Mouse (Mus musculus): ENCODE data around the gene Ppard. TPM values are rescaled to one million over a fixed set of nuclear protein-coding genes. Genes with fewer than 3 reads are reported as not detected.
A peak's percentile ranks its signal among the peaks of the same experiment; 100 is the strongest.
"Not testable (repeated sequence)": the region's sequence is repeated elsewhere in the genome, so short reads cannot be mapped to it uniquely, and the experiment has no call there.

Ppard gene
- polyA plus RNA-seq, 1 experiment from 2014 or later = 1.6 TPM

GRCm38 (mm10) chr17:28217721-28218649, 14.5 kb upstream of the Ppard start:
- no peak overlapping the region for H3K4me2 ChIP-seq (ENCODE audit: low read length)

GRCm38 (mm10) chr17:28222463-28222862, 10.0 kb upstream of the Ppard start:
- H3K27ac ChIP-seq (ENCODE audit: low read length); H3K27me3 ChIP-seq (ENCODE audit: control insufficient read depth, insufficient read depth, low read depth, low read length); H3K4me2 ChIP-seq (ENCODE audit: low read length); H3K9ac ChIP-seq (ENCODE audit: low read depth, low read length); H3K4me3 ChIP-seq (ENCODE audit: low read depth, low read length); ATAC-seq; H3K9me3 ChIP-seq (replicated peaks; ENCODE audit: control insufficient read depth, low read length, poor library complexity, severe bottlenecking); H3K4me1 ChIP-seq (ENCODE audit: control insufficient read depth, insufficient read depth, low read length); H3K36me3 ChIP-seq (ENCODE audit: control insufficient read depth, insufficient read depth, low read length): not testable (repeated sequence)
- WGBS = 94% methylated on average over 10 of the region's 10 CpGs

More at GRCm38 (mm10) chr17:28217721-28218649, 14.5 kb upstream of the Ppard start:
- no peak overlapping the region for H3K9ac ChIP-seq (ENCODE audit: low read depth, low read length)
- ATAC-seq = no peak
- H3K9me3 ChIP-seq (replicated peaks; ENCODE audit: control insufficient read depth, low read length, poor library complexity, severe bottlenecking) = no peaks in the 10 kb centered on the region
- no peaks in the 10 kb centered on the region for H3K27me3 ChIP-seq (ENCODE audit: control insufficient read depth, insufficient read depth, low read depth, low read length)
- WGBS = 27% methylated on average over 23 of the region's 23 CpGs
- peaks cover 3% of the 10 kb centered on the region for H3K4me1 ChIP-seq (ENCODE audit: control insufficient read depth, insufficient read depth, low read length)
- H3K27ac ChIP-seq (ENCODE audit: low read length) = 0 out of 2 replicates have a peak overlapping the region, but pooled peaks have one; percentile 26
- no peaks in the 10 kb centered on the region for H3K36me3 ChIP-seq (ENCODE audit: control insufficient read depth, insufficient read depth, low read length)
- H3K4me3 ChIP-seq (ENCODE audit: low read depth, low read length) = no peak overlapping the region

DNA sequence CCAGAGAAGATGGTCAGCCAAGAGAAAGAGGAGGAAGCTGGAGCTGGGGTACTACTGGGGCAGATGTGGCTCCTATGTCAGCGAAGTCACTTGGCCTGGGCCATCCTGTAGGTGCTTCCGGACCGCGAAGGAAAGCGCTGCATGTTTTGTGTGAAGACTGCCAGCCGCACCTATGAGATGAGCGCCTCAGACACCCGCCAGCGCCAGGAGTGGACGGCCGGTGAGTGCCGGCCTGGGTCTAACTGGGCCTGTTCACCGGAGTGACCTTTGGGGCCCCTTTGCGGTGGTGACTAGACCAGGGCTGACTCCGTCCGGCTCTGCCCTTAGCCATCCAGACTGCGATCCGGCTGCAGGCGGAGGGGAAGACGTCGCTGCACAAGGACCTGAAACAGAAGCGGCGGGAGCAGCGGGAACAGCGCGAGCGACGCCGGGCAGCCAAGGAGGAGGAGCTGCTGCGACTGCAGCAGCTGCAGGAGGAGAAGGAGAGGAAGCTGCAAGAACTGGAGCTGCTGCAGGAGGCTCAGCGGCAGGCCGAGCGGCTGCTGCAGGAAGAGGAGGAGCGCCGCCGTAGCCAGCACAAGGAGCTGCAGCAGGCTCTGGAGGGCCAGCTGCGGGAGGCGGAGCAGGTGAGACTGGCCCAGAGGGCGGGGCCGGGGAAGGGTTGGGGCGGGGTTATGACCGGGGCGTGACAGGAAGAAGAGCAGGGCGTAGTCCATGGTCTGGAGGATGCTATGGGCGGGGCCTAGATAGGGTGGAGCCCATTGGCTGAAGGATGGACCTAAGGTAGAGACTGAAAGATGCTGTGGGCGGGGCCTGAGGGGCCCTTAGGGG, 8.7 kb upstream of the Ppard start:
- Histone ChIP-seq H3K36me3 (ENCODE audit: control insufficient read depth, insufficient read depth, low read length) (no peaks in the 10 kb centered on the region), H3K27ac (ENCODE audit: low read length) (peak overlapping the region; percentile 86), H3K9me3 (replicated peaks; ENCODE audit: control insufficient read depth, low read length, poor library complexity, severe bottlenecking) (no peaks in the 10 kb centered on the region), H3K27me3 (ENCODE audit: control insufficient read depth, insufficient read depth, low read depth, low read length) (no peaks in the 10 kb centered on the region), H3K9ac (ENCODE audit: low read depth, low read length) (peak overlapping the region; percentile 84), H3K4me1 (ENCODE audit: control insufficient read depth, insufficient read depth, low read length) (peaks cover 8% of the 10 kb centered on the region), H3K4me3 (ENCODE audit: low read depth, low read length) (peak overlapping the region; percentile 55), H3K4me2 (ENCODE audit: low read length) (peak overlapping the region; percentile 88)
- WGBS = 1% methylated on average over 44 of the region's 46 CpGs
- ATAC-seq = peak; percentile 75

DNA sequence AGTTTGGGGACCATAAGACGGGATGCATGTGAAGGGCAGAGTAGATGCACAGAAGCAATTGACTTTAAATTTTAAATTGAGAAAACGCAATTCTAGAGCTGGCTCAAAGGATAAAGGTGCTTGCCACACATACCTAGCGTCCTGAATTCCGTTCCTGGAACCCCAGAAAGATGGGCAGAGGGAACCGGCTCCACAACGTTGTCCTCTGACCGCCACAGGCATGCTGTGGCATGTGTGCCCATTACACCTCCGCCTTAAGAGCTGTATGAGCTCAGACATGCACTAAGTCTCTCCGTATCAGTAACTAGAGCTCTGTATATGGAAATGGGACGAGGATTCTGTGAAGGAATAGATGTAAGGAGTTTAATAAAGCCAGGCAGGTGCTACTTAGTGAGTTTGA, 7.9 kb upstream of the Ppard start:
- no peak overlapping the region for H3K9ac ChIP-seq (ENCODE audit: low read depth, low read length)
- no peak overlapping the region for H3K4me2 ChIP-seq (ENCODE audit: low read length)
- WGBS = 90% methylated on average over 10 of the region's 10 CpGs
- H3K27ac ChIP-seq (ENCODE audit: low read length) = no peak overlapping the region
- no peaks in the 10 kb centered on the region for H3K27me3 ChIP-seq (ENCODE audit: control insufficient read depth, insufficient read depth, low read depth, low read length)
- ATAC-seq = no peak
- H3K9me3 ChIP-seq (replicated peaks; ENCODE audit: control insufficient read depth, low read length, poor library complexity, severe bottlenecking) = no peaks in the 10 kb centered on the region
- no peak overlapping the region for H3K4me3 ChIP-seq (ENCODE audit: low read depth, low read length)
- H3K36me3 ChIP-seq (ENCODE audit: control insufficient read depth, insufficient read depth, low read length) = no peaks in the 10 kb centered on the region
- H3K4me1 ChIP-seq (ENCODE audit: control insufficient read depth, insufficient read depth, low read length) = peaks cover 8% of the 10 kb centered on the region

DNA sequence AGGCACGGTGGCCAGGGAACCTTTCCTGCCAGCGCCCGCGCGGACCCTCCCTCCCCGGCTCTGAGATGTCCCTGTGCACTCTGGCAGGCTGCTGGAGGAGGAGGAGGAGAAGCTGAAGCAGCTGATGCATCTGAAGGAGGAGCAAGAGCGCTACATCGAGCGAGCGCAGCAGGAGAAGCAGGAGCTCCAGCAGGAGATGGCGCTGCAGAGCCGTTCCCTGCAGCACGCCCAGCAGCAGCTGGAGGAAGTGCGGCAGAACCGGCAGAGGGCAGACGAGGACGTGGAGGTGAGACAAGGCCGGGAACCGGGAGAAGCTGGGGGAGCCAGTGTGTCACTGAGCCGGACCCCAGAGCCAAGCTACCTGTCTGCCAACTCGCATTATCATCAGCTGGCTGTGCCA, 6.5 kb upstream of the Ppard start:
- Histone ChIP-seq H3K4me2 (ENCODE audit: low read length) (peak overlapping the region; percentile 65), H3K9ac (ENCODE audit: low read depth, low read length) (peak overlapping the region; percentile 62), H3K4me1 (ENCODE audit: control insufficient read depth, insufficient read depth, low read length) (peaks cover 8% of the 10 kb centered on the region), H3K4me3 (ENCODE audit: low read depth, low read length) (peak overlapping the region; percentile 34), H3K36me3 (ENCODE audit: control insufficient read depth, insufficient read depth, low read length) (no peaks in the 10 kb centered on the region), H3K27me3 (ENCODE audit: control insufficient read depth, insufficient read depth, low read depth, low read length) (no peaks in the 10 kb centered on the region), H3K9me3 (replicated peaks; ENCODE audit: control insufficient read depth, low read length, poor library complexity, severe bottlenecking) (no peaks in the 10 kb centered on the region), H3K27ac (ENCODE audit: low read length) (0 out of 2 replicates have a peak overlapping the region, but pooled peaks have one; percentile 32)
- 3% methylated on average over 21 of the region's 21 CpGs for WGBS
- peak; percentile 64 for ATAC-seq

DNA sequence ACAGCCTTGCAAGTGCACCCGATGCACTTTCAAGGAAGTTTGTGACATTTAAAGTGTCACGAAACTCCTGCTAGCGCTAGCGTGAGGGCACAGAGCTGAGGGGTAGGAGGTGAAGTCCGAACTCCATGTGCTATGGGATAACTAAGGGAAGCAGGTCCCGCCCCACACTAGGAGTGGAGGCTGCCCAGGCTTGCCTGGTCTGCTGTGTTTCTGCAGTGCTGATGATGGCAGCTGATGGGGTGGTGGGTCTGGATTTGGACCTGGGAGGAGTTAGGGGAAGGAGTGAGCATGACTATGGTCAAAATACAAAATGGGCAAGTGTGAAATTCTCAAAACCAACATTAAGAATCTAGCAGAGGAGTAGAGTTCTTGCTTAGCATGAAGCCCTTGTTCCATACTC, 2.0 kb upstream of the Ppard start:
- Histone ChIP-seq H3K27me3 (ENCODE audit: control insufficient read depth, insufficient read depth, low read depth, low read length) (no peaks in the 10 kb centered on the region), H3K9ac (ENCODE audit: low read depth, low read length) (no peak overlapping the region), H3K9me3 (replicated peaks; ENCODE audit: control insufficient read depth, low read length, poor library complexity, severe bottlenecking) (no peaks in the 10 kb centered on the region), H3K27ac (ENCODE audit: low read length) (no peak overlapping the region), H3K36me3 (ENCODE audit: control insufficient read depth, insufficient read depth, low read length) (no peaks in the 10 kb centered on the region), H3K4me1 (ENCODE audit: control insufficient read depth, insufficient read depth, low read length) (peaks cover 9% of the 10 kb centered on the region; the same call in 1 of the 2 replicates), H3K4me2 (ENCODE audit: low read length) (no peak overlapping the region), H3K4me3 (ENCODE audit: low read depth, low read length) (no peak overlapping the region)
- ATAC-seq = no peak
- WGBS = 86% methylated on average over 6 of the region's 6 CpGs

DNA sequence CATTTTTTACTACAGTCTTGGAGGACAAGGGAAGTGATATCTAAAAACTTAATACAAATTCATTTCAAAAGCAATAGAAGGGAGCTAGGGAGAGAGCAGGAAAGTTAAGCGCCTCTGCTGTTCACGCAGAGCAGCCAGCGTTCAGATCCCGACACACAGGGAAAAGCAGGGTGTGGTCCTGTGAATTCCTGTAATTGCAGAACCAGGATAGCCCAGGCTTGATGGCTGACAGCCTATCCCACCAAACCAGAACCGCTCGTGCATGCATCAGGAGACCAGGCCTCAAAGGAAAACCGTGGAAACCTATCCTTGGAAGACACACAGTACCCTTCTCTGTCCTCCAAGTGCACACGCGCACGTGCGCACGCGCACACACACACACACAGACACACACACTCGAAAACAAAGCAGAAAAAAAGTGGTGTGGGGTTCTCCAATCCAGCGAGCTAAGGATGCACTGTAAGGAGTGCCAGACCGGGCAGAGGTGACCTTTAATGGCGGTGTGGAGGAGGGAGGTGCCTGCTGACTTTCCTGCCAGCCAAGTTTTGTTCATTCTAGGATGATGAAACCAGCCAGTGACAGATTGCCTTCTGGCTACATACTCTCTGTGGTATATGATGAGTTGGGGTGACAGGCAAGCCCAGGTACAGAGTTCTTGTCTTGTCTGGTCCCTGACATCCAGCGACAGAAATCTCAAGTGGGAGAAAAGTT, 1.3 kb upstream of the Ppard start:
- Histone ChIP-seq H3K36me3 (ENCODE audit: control insufficient read depth, insufficient read depth, low read length) (no peaks in the 10 kb centered on the region), H3K4me3 (ENCODE audit: low read depth, low read length) (no peak overlapping the region), H3K4me2 (ENCODE audit: low read length) (no peak overlapping the region), H3K9me3 (replicated peaks; ENCODE audit: control insufficient read depth, low read length, poor library complexity, severe bottlenecking) (no peaks in the 10 kb centered on the region), H3K27ac (ENCODE audit: low read length) (no peak overlapping the region), H3K27me3 (ENCODE audit: control insufficient read depth, insufficient read depth, low read depth, low read length) (no peaks in the 10 kb centered on the region), H3K4me1 (ENCODE audit: control insufficient read depth, insufficient read depth, low read length) (peaks cover 9% of the 10 kb centered on the region; the same call in 1 of the 2 replicates), H3K9ac (ENCODE audit: low read depth, low read length) (no peak overlapping the region)
- WGBS = 86% methylated on average over 18 of the region's 18 CpGs
- ATAC-seq = no peak

DNA sequence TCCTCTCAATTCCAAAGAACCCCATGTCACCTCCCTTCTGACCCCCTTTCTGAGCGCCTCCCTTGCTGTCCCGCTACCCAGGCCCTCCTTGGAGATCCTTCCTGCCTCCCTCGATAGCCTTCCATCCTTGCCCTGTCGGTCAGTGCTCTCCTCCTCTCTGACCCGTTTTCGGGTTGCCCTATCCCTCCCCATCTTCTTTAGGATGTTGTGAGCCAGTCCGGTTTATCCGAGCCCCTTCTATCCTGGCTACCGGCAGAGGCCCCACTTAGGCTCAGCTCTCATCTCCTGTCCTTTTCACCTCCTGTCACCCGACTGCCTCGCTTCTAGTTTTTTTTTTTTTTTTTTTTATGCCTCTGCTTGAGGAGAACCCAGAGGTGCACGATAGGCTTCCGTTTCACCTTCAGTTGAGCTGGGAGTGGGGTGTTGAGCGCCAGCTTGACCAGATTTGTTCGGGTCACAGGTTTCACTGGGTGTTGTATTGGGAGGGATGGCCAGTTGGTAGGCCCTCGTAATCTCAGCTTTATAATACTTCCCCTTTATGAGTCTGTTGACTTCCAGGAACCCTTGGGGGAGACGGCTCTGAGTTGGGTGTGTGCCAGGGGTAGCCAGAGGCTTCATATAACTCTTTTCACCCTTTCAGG, 711 bp downstream of the Ppard start:
- ATAC-seq = no peak
- Histone ChIP-seq H3K27me3 (ENCODE audit: control insufficient read depth, insufficient read depth, low read depth, low read length) (no peaks in the 10 kb centered on the region), H3K9ac (ENCODE audit: low read depth, low read length) (peak overlapping the region; percentile 81), H3K27ac (ENCODE audit: low read length) (peak overlapping the region; percentile 43; the same call in 1 of the 2 replicates), H3K4me1 (ENCODE audit: control insufficient read depth, insufficient read depth, low read length) (peaks cover 9% of the 10 kb centered on the region; the same call in 1 of the 2 replicates), H3K36me3 (ENCODE audit: control insufficient read depth, insufficient read depth, low read length) (no peaks in the 10 kb centered on the region), H3K4me2 (ENCODE audit: low read length) (peak overlapping the region; percentile 85), H3K9me3 (replicated peaks; ENCODE audit: control insufficient read depth, low read length, poor library complexity, severe bottlenecking) (no peaks in the 10 kb centered on the region), H3K4me3 (ENCODE audit: low read depth, low read length) (peak overlapping the region; percentile 78)
- WGBS = 5% methylated on average over 17 of the region's 17 CpGs
